Mouse (Mus musculus): ENCODE measurements around the gene Rab11fip4.

GRCm38 (mm10) chr11:79722811-79723210 lies 131.8 kb downstream of the Rab11fip4 start:
- TF ChIP-seq POLR2A (IDR thresholded peaks at IDR 0.05; ENCODE audit: low read depth, low read length) (no peak), CTCF (conservative IDR thresholded peaks at IDR 0.05; ENCODE audit: insufficient read depth, insufficient read length, low read depth, low read length) (no peak)
